Mouse (Mus musculus) left cerebral cortex, postnatal 25 days (tissue): ENCODE measurements around the gene Fbxw2. TPM values are rescaled to one million over a fixed set of nuclear protein-coding genes. Genes with fewer than 3 reads are reported as not detected.
A peak's percentile ranks its signal among the peaks of the same experiment; 100 is the strongest.
"Not testable (repeated sequence)": the region's sequence is repeated elsewhere in the genome, so short reads cannot be mapped to it uniquely, and the experiment has no call there.

Experiments
- DNase-seq, 2 experiments: peaks; one replicate each; pipeline ENCODE4 v3.0.0; 2022; ENCODE audit warnings: low spot score in 2 of 2, mixed read lengths in 1 of 2
- intact Hi-C: fragments of 180-260 bp; cut with DNase I; formaldehyde crosslinking; loops from one replicate; pipeline ENCODE4 v1.15.1; 2025
- total RNA-seq, 2 experiments: library from RNA; stranded (reverse); gene quantifications; 2 replicates each; pipeline ENCODE4 v1.2.3; 2021

Fbxw2 gene
- total RNA-seq, 2 experiments from 2014 or later, result 96.1 to 101 TPM

DNA sequence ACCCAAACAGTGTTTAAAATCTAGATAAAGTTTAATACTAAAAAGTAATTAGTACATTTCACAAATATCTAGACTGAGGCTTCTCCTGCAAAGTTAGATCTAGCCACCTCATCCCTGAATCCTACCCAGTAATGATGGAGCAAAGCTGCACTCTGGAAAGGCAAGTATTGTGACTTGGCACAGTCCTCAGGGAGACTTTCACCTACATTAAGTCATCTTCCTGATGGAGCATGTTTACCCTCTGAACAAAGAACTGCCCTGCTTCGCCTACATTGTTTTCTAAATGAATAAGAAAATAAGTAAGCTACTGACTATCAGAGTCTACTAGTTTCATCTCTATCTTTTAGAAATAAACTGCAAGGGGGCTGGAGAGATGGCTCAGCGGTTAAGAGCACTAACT lies 7.6 kb downstream of the Fbxw2 start:
- intact Hi-C loops, result no loop called here
- DNase-seq, result no peak

- DNase-seq, intact Hi-C loops: not testable (repeated sequence)
Observed at GRCm38 (mm10) chr2:34815893-34816292, 10.2 kb downstream of the Fbxw2 start.

DNA sequence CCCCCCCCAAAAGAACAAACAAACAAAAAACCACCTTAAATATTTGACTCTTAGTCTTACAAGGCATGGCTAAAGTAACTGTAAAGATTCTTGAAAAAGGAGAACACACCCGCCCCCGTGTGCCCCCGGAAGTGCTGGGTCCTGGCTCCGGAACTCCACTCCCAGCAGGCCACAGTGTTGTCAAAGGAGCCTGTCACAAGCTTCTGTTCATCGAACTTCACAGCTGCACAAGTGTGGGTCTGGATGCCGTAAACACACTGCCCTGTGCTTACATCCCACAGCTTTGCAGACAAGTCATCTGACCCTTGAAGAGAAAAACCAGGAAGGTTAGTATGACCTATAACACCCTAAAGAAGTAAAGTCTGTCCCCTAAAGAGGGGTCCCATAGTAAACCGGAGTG lies 13.4 kb downstream of the Fbxw2 start:
- no peak for DNase-seq
- intact Hi-C loops, result no loop called here

- intact Hi-C loops, result no loop called here
Observed at GRCm38 (mm10) chr2:34810775-34811174, 15.3 kb downstream of the Fbxw2 start.

GRCm38 (mm10) chr2:34809568-34809967 lies 16.5 kb downstream of the Fbxw2 start:
- no peak for DNase-seq
- intact Hi-C loops, result no loop called here

More at GRCm38 (mm10) chr2:34810775-34811174, 15.3 kb downstream of the Fbxw2 start:
- no peak for DNase-seq

- DNase-seq, result no peak
- intact Hi-C loops, result no loop called here
Observed at GRCm38 (mm10) chr2:34808057-34808456, 18.1 kb downstream of the Fbxw2 start.

DNA sequence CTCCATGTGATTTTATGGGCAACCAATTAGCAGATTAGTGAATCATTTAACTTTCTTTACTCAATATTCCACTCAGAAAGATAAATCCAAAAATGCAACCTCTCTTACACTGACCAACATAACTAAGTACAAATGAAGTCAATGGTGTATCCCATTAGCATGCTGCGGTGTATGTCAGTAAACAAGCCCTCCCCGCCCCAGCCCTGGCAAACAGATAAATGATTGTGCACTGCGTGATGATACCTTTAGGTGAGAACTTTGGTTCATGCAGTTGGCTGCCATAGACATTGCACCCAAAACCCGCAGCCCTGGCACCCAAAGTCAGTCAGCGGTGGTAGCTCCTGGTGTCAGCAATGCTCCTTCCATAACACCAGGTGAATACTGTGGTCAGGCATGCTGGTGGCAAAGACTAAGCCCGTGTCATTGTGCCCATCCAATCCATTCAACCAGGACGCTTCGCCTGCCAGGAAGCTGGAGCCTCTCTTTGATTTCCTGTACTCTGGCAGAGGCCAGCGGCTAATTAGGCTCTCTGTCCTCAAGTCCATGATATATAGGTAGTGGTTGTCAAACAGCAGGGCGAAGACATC lies 20.7 kb downstream of the Fbxw2 start:
- intact Hi-C loops, result no loop called here
- no peak for DNase-seq

DNA sequence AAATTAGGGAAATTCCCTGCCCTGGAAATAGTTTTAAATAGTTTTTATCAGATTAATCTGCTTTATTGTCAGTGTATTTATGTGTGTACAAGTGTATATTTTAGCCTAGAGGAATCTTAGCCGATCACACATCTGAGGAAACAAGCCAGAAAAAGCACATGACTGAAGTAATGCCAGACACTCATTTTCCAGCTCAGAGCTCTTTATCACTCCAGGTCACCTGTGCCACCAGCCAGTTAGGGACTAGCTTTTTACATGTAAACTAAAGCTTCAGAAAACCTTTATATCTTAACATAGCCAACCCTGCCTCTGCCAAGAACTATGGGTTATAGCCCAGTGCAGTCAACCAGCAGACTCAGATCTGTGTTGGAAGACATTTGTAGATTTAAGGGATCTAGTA lies 21.3 kb downstream of the Fbxw2 start:
- DNase-seq, result no peak
- intact Hi-C loops, result no loop called here

GRCm38 (mm10) chr2:34804172-34804571 lies 21.9 kb downstream of the Fbxw2 start:
- intact Hi-C loops, result no loop called here
- no peak for DNase-seq

GRCm38 (mm10) chr2:34803746-34804145 lies 22.4 kb downstream of the Fbxw2 start:
- no peak for DNase-seq
- intact Hi-C loops, result no loop called here

DNA sequence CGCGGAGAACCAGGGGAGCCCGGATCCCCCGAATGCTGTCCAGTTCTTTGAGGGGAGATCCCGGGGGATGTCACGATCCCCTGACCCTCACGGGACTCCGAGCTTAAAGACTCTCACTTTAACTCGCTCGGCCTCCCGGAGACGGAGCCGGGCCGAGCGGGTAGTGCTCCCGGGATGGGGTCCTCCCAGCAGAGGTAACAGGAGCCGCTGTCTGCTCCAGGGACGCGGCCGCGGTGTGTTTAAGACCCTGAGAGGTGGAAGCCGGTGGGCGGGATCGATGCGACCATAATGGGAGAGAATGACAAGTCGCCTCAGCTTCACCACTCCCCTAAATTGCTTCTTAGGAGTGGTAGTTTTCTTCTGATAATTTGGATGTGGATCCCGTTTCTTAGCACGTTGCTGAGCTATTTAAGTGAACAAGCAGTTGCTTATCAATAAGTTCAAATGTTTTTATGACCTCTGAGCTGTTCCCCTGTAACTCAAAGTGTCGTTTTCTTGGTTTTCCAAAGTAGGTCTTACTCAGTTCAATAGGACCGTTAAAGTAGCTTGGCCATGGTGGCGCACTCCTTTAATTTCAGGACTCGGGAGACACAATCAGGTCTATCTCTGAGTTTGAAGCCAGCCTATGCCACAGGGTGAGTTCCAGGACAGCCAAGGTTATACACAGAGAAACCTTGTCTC lies 23.4 kb downstream of the Fbxw2 start:
- peak; percentile 26 to 32 for DNase-seq
- intact Hi-C loops, result not testable (repeated sequence)

- intact Hi-C loops, result no loop called here
Observed at GRCm38 (mm10) chr2:34801516-34802482, 24.3 kb downstream of the Fbxw2 start.

DNA sequence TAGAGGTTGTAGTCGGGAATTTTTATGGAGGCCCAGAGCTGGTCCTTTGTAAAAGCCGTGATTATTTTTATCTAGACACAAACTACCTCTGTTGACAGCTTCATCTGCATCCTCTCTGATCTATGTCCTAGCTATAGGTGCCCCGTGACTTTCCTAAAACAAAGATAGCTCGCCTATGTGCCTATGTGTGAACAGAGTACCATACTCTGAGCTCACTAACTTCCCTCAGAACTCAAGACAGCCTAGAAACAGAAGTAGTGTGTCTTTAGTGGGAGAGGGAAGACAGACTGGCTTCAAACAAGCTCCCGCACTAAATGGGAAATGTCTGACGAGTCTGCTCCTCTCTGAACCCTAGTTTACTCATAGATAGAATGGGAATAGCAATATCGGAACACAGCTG lies 25.7 kb downstream of the Fbxw2 start:
- no peak for DNase-seq
- intact Hi-C loops, result no loop called here

More at GRCm38 (mm10) chr2:34801516-34802482, 24.3 kb downstream of the Fbxw2 start:
- peak; percentile 98 to 99 for DNase-seq

GRCm38 (mm10) chr2:34799357-34800256 lies 26.5 kb downstream of the Fbxw2 start, which contains the start of gene Rabepk:
Gene Rabepk, minus strand, starts transcription at chr2:34799912.
- intact Hi-C loops, result loop anchor here (2.0 kb wide), 1 partner anchor 27 kb away; no protein-coding TSS in a partner anchor

DNA sequence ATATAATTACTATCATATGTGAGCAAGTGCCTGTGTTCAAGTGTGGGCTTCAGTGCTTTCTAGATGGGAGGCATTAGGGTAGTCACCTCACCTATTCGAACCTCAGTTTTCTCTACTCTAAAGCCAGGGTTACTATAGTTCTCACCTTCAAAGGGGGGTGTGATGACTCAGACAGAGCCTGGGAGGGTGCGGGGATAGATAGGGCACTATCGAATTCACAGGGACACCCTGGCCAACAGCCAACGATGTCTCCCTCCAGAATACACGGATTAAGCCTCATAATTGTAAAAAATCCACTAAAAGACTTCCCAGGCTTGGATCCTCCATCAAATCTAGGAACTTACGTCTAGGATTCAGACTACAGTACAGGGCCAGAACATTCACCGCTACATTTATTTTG lies 30.7 kb downstream of the Fbxw2 start:
- no peak for DNase-seq
- intact Hi-C loops, result no loop called here

More at GRCm38 (mm10) chr2:34799357-34800256, 26.5 kb downstream of the Fbxw2 start, which contains the start of gene Rabepk:
- peak; percentile 71 to 79 for DNase-seq

DNA sequence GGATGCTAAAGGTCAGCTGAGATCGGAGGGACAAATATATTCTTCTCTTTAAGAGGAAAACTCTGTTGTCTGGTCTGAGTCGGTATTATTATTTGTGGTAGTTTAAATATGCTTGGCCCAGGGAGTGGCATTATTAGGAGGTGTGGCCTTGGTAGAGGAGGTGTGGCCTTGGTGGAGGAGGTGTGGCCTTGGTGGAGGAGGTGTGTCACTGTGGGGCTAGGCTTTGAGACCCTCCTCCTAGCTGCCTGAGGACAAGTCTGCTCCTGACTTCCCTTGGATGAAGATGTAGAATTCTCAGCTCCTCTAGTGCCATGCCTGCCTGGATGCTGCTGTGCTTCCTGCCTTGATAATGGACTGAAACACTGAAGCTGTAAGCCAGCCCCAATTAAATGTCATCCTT lies 31.6 kb downstream of the Fbxw2 start:
- intact Hi-C loops, result no loop called here
- no peak for DNase-seq

DNA sequence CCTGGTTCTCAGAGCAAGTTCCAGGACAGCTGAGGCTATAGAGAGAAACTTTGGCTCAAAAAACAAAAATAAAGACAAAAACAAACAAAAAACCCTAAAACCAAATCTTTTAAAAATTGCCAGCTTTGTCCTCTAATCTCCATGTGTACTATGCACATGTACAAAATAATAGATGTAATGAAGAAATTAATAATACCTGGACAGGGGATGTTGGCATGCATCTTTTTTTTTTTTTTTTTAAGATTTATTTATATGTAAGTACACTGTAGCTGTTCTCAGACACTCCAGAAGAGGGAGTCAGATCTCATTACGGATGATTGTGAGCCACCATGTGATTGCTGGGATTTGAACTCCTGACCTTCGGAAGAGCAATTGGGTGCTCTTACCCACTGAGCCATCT lies 33.6 kb downstream of the Fbxw2 start:
- intact Hi-C loops, DNase-seq: not testable (repeated sequence)

DNA sequence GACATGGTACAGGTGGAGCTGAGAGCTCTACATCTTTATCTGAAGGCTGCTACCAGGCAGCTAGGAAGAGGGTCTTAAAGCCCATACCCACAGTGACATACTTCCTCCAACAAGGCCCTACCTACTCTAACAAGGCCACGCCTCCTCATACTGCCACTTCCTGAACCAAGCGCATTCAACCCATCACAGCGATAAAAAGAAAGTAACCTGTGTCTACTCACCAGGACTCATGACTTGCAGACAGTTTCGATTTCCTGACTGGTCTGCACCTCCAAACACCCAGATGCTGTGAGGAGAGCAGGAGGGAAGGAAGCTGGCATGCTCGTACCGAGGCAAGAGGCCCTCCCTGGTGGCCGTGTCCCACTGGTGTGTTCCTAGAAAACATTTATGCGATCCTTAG lies 35.8 kb downstream of the Fbxw2 start:
- no peak for DNase-seq
- intact Hi-C loops, result no loop called here

GRCm38 (mm10) chr2:34784085-34784484 lies 42.0 kb downstream of the Fbxw2 start:
- intact Hi-C loops, result no loop called here
- DNase-seq, result peak in 1 of 2 experiments; percentile 51
